Mouse (Mus musculus) kidney, embryonic 16.5 days (tissue): Measurements from ENCODE around the gene Patj. TPM values are rescaled to one million over a fixed set of nuclear protein-coding genes. Genes with fewer than 3 reads are reported as not detected.
"Not testable (repeated sequence)": the region's sequence is repeated elsewhere in the genome, so short reads cannot be mapped to it uniquely, and the experiment has no call there.

ENCODE experiments used
- ATAC-seq: fragments of 200-750 bp; cut with Nextera tagmentation; 2 replicates; pipeline ENCODE4 v1.8.0; 2017; ENCODE audit warnings: moderate TSS enrichment; ENCODE audit not compliant: low FRiP score, low TSS enrichment
- H3K27ac ChIP-seq: fragments of 300-500 bp; sonication (generic); 2 replicates; pipeline ENCODE4 v1.5.1; 2014; ENCODE audit warnings: low read length
- H3K27me3 ChIP-seq: fragments of 300-500 bp; sonication (generic); 2 replicates; pipeline ENCODE4 v1.6.1; 2014; ENCODE audit warnings: low read length, control low read depth, mixed read lengths; ENCODE audit not compliant: insufficient read depth
- H3K36me3 ChIP-seq: fragments of 300-500 bp; sonication (generic); 2 replicates; pipeline ENCODE4 v1.6.1; 2014; ENCODE audit warnings: low read length, control low read depth, mixed read lengths; ENCODE audit not compliant: insufficient read depth
- H3K4me1 ChIP-seq: fragments of 300-500 bp; sonication (generic); 2 replicates; pipeline ENCODE4 v1.6.1; 2014; ENCODE audit warnings: low read length, control low read depth, mixed read lengths; ENCODE audit not compliant: insufficient read depth
- H3K4me2 ChIP-seq: fragments of 300-500 bp; sonication (generic); replicated peaks from 2 replicates; pipeline ENCODE4 v1.6.1; 2014; ENCODE audit warnings: low read depth, low read length
- H3K4me3 ChIP-seq: fragments of 300-500 bp; sonication (generic); 2 replicates; pipeline ENCODE4 v1.5.1; 2014; ENCODE audit warnings: mild to moderate bottlenecking, low read length
- H3K9ac ChIP-seq: fragments of 300-500 bp; sonication (generic); replicated peaks from 2 replicates; pipeline ENCODE4 v1.6.1; 2014; ENCODE audit warnings: low read length
- H3K9me3 ChIP-seq: fragments of 300-500 bp; sonication (generic); 2 replicates; pipeline ENCODE4 v1.6.1; 2016; ENCODE audit warnings: low read length, control low read depth
- WGBS: fragments of 180-500 bp; shearing (Covaris S2); extraction: QIAGEN DNeasy Blood & Tissue Kit; methylation state at CpG from one replicate; pipeline ENCODE4 v1.1.7; 2014; 5-methylcytosine and 5-hydroxymethylcytosine counted together
- polyA plus RNA-seq: library from polyadenylated mRNA; unstranded; fragments of >200 nt; fragmentation: Nextera tagmentation; extraction: Ambion mirVana; gene quantifications from 2 replicates; pipeline ENCODE4 v1.2.1, GENCODE M21; 2015

Patj gene
- polyA plus RNA-seq, 1 experiment from 2014 or later, result 27.6 TPM

- Histone ChIP-seq H3K27ac (peak overlapping the region; percentile 70), H3K9me3 (no peaks in the 10 kb centered on the region), H3K9ac (no peak overlapping the region), H3K27me3 (no peaks in the 10 kb centered on the region), H3K4me1 (peaks cover 25% of the 10 kb centered on the region), H3K4me2 (0 out of 2 replicates have a peak overlapping the region, but pooled peaks have one; percentile 12), H3K4me3 (no peak overlapping the region), H3K36me3 (no peaks in the 10 kb centered on the region)
- WGBS, result 60% methylated on average over 2 of the region's 2 CpGs
- no peak for ATAC-seq
Measured at GRCm38 (mm10) chr4:98401584-98401962, 6.0 kb downstream of the Patj start.

- H3K27ac ChIP-seq, result no peak overlapping the region
- 71% methylated on average over 4 of the region's 4 CpGs for WGBS
- H3K27me3 ChIP-seq, result no peaks in the 10 kb centered on the region
- H3K9ac ChIP-seq, result no peak overlapping the region
- H3K9me3 ChIP-seq, result no peaks in the 10 kb centered on the region
- ATAC-seq, result no peak
- peaks cover 19% of the 10 kb centered on the region for H3K4me1 ChIP-seq
- H3K4me3 ChIP-seq, result no peak overlapping the region
- no peaks in the 10 kb centered on the region for H3K36me3 ChIP-seq
- no peak overlapping the region for H3K4me2 ChIP-seq
Measured at GRCm38 (mm10) chr4:98403492-98403891, 7.9 kb downstream of the Patj start.

- ATAC-seq, result peak; percentile 55
- H3K9me3 ChIP-seq, result no peaks in the 10 kb centered on the region
- H3K4me3 ChIP-seq, result no peak overlapping the region
- no peaks in the 10 kb centered on the region for H3K36me3 ChIP-seq
- H3K9ac ChIP-seq, result no peak overlapping the region
- peaks cover 19% of the 10 kb centered on the region for H3K4me1 ChIP-seq
- no peak overlapping the region for H3K27ac ChIP-seq
- H3K27me3 ChIP-seq, result no peaks in the 10 kb centered on the region
- H3K4me2 ChIP-seq, result no peak overlapping the region
- 64% methylated on average over 6 of the region's 6 CpGs for WGBS
Measured at GRCm38 (mm10) chr4:98404412-98404811, 8.8 kb downstream of the Patj start.

- H3K4me3 ChIP-seq, result no peak overlapping the region
- no peak overlapping the region for H3K27ac ChIP-seq
- H3K36me3 ChIP-seq, result peaks cover 17% of the 10 kb centered on the region
- H3K9me3 ChIP-seq, result no peaks in the 10 kb centered on the region
- H3K4me2 ChIP-seq, result no peak overlapping the region
- no peak for ATAC-seq
- 0 out of 2 replicates have a peak, but pooled peaks cover 3% of the 10 kb centered on the region for H3K4me1 ChIP-seq
- 83% methylated on average over 4 of the region's 4 CpGs for WGBS
- H3K27me3 ChIP-seq, result no peaks in the 10 kb centered on the region
- H3K9ac ChIP-seq, result no peak overlapping the region
Measured at GRCm38 (mm10) chr4:98408455-98408854, 12.9 kb downstream of the Patj start.

- not testable (repeated sequence) for H3K27ac ChIP-seq, H3K4me3 ChIP-seq, H3K27me3 ChIP-seq, H3K4me2 ChIP-seq, H3K4me1 ChIP-seq, ATAC-seq, H3K9me3 ChIP-seq, H3K9ac ChIP-seq
- 96% methylated on average over 8 of the region's 8 CpGs for WGBS
- H3K36me3 ChIP-seq, result peaks cover 35% of the 10 kb centered on the region
Measured at GRCm38 (mm10) chr4:98415150-98415549, 19.6 kb downstream of the Patj start.

- no peak for ATAC-seq
- Histone ChIP-seq H3K9ac (no peak overlapping the region), H3K27me3 (no peaks in the 10 kb centered on the region), H3K27ac (no peak overlapping the region), H3K9me3 (no peaks in the 10 kb centered on the region), H3K4me1 (no peaks in the 10 kb centered on the region), H3K4me3 (no peak overlapping the region), H3K36me3 (peaks cover 10% of the 10 kb centered on the region; the same call in 1 of the 2 replicates), H3K4me2 (no peak overlapping the region)
- WGBS, result 60% methylated on average over 8 of the region's 8 CpGs
Measured at GRCm38 (mm10) chr4:98428371-98428770, 32.8 kb downstream of the Patj start.

- Histone ChIP-seq H3K36me3 (no peaks in the 10 kb centered on the region), H3K4me1 (no peaks in the 10 kb centered on the region), H3K9ac (no peak overlapping the region), H3K27me3 (no peaks in the 10 kb centered on the region), H3K4me2 (no peak overlapping the region), H3K4me3 (no peak overlapping the region), H3K27ac (no peak overlapping the region), H3K9me3 (no peaks in the 10 kb centered on the region)
- no peak for ATAC-seq
- WGBS, result 86% methylated on average over 10 of the region's 10 CpGs
Measured at GRCm38 (mm10) chr4:98435641-98436457, 40.3 kb downstream of the Patj start.

- WGBS, result 58% methylated on average over 12 of the region's 12 CpGs
- peak overlapping the region; percentile 28 for H3K4me2 ChIP-seq
Measured at GRCm38 (mm10) chr4:98436664-98437363, 41.2 kb downstream of the Patj start.

GRCm38 (mm10) chr4:98439261-98440005 lies 43.8 kb downstream of the Patj start:
- H3K27me3 ChIP-seq, result no peaks in the 10 kb centered on the region
- no peak overlapping the region for H3K4me3 ChIP-seq
- WGBS, result 83% methylated on average over 8 of the region's 8 CpGs
- peaks cover 9% of the 10 kb centered on the region; the same call in 1 of the 2 replicates for H3K36me3 ChIP-seq
- H3K4me2 ChIP-seq, result no peak overlapping the region
- no peaks in the 10 kb centered on the region for H3K4me1 ChIP-seq
- H3K9me3 ChIP-seq, result no peaks in the 10 kb centered on the region
- H3K9ac ChIP-seq, result no peak overlapping the region
- H3K27ac ChIP-seq, result no peak overlapping the region
- no peak for ATAC-seq

More at GRCm38 (mm10) chr4:98436664-98437363, 41.2 kb downstream of the Patj start:
- peak overlapping the region; percentile 12; the same call in 1 of the 2 replicates for H3K4me3 ChIP-seq
- H3K4me1 ChIP-seq, result no peaks in the 10 kb centered on the region
- H3K27ac ChIP-seq, result no peak overlapping the region
- no peaks in the 10 kb centered on the region for H3K9me3 ChIP-seq
- H3K27me3 ChIP-seq, result no peaks in the 10 kb centered on the region
- peaks cover 2% of the 10 kb centered on the region; the same call in 1 of the 2 replicates for H3K36me3 ChIP-seq
- no peak overlapping the region for H3K9ac ChIP-seq
- ATAC-seq, result peak; percentile 42; the same call in 1 of the 2 replicates
